Mouse (Mus musculus) thymus, postnatal 25 days (tissue): ENCODE results near the gene Olfr571.

ENCODE experiments used
- DNase-seq: peaks from one replicate; pipeline ENCODE4 v3.0.0; 2022

Gene Olfr571

GRCm38 (mm10) chr7:102917032-102917875, at the start of gene Olfr571:
Olfr571 (minus strand) TSS chr7:102917536.
- DNase-seq: no peak

- DNase-seq: no peak
These were observed 45.0 kb upstream of the Olfr571 start, which contains the start of gene Olfr576 for GRCm38 (mm10) chr7:102962360-102962759. Olfr576 (plus strand) TSS chr7:102962660.

GRCm38 (mm10) chr7:102958593-102958992, 41.3 kb upstream of the Olfr571 start, which contains the start of gene Olfr575:
Olfr575 (minus strand) TSS chr7:102958775.
- DNase-seq: no peak

DNA sequence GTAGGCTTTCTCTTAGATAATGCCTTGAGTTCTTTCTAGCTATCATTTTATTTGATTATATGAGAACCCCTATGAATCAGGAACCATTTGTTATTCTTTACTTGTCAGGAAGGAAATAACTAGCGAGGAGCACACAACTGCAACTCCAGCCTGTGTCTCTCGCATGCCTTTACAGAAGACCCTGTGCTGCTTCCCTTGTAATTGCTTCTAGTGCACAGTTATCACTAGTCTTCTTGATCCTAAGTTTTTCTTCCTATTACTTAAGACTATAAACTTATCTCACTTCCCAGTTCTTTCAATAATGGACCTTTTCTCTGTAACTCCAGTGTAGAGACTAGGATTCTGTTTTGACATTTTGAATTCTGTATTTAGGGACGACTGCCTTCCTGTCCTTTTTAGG, 40.8 kb upstream of the Olfr571 start:
- no peak for DNase-seq

- DNase-seq: no peak
These were observed 33.4 kb upstream of the Olfr571 start for GRCm38 (mm10) chr7:102950732-102951131.

DNA sequence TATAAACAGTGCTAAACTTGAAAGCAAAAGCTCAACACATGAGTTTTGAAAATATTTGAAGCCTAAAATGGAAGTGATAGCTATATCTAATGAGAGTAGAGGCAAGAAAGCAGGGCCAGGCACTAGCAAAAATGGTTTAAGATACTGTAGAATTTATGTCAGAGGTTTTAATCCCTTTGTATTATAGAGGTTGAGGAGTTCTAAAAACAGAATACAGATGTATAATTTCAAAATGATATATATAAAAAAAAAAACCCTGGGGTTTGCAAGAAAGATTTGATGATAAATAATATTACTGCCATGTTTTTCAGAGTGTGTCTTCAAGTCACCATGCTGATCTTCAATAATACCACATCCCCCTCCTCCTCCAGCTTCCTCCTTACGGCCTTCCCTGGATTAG, 30.8 kb upstream of the Olfr571 start, which contains the start of gene Olfr574:
Olfr574 (plus strand) TSS at position 301 of the 400 bp plus-strand sequence.
- DNase-seq: no peak

DNA sequence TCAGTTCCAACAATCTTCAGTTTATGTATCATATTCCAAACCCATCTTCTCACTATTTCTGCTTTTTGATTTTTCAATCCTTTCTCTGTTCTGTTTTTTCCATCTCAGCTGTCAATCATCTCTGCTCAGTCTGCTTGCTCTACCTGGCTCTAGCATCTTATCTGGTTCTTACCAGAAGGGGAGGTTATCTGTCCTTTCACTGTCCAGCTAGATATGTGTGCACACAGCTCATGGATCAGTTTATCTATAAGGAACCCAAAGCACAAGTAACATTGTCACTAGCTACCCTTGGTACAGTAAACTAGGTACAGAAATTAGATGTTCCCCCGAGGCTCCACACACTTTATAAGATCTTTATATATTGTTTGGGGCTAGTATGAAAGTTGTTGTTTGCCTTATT, 26.1 kb upstream of the Olfr571 start:
- DNase-seq: no peak

DNA sequence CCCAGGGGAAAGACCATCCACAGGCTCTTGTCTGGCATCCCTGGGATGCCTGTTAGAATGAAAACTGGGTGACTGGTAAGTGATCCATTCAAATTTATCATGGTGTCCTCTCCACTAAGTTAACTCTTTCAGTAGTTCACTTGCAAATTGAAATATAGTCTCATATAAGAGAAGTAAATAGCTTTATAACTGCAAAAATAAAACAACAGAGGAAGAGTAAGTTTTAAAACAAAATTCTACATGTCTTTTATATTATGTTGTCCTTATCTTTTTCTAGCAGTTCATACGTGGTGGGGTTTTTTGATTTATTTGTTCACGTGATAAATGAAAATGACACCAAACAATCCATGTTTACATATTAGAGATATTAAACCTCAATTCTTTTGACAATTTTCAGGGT, 25.1 kb upstream of the Olfr571 start, which contains the start of gene Olfr573-ps1:
Olfr573-ps1 (minus strand) TSS at position 101 of the 400 bp plus-strand sequence.
- DNase-seq: no peak

DNA sequence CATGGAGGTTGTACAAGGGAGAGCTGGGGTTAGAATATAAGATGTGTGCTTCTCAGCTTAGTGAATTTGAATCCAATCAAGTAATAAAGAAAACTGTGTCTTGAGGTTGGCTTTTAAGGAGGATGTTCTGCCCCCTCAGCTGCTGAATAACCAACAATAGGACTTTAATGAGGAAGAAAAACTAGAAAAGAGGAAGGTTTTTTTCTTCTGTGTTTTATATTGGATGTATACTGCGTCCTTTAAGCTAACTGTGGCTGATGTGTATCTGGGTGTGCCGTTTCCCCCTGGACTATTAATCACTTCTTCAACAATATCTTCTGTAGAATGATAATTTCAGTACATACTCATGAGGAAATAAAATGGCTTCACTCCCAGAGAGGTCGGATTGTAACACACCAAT, 9.8 kb upstream of the Olfr571 start:
- no peak for DNase-seq

- DNase-seq: no peak
These were observed 6.8 kb upstream of the Olfr571 start, which contains the start of gene Olfr572 for GRCm38 (mm10) chr7:102924109-102924508. Olfr572 (plus strand) TSS chr7:102924409.

- no peak for DNase-seq
These were observed 2.3 kb upstream of the Olfr571 start for GRCm38 (mm10) chr7:102919632-102920031.

DNA sequence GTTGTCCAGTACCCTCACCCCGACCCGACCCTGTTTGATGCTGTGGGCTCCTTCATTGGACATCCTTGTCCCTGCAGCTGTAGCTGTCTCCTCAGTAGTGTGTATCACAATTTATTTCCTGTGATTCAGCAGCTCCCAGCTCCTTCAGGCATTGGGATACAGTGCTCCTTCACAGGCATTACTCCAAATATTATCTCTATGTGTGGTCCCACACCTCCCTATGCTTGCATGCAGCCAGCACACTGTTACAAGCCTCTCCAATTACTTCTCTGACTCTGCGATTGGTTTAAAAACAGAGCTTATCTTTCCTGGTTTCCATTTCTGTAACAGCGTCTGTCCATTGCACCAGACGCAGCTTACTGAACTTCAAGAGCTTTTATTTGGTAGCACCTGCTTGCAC, 931 bp downstream of the Olfr571 start:
- DNase-seq: no peak

GRCm38 (mm10) chr7:102915261-102915660, 2.1 kb downstream of the Olfr571 start:
- no peak for DNase-seq

DNA sequence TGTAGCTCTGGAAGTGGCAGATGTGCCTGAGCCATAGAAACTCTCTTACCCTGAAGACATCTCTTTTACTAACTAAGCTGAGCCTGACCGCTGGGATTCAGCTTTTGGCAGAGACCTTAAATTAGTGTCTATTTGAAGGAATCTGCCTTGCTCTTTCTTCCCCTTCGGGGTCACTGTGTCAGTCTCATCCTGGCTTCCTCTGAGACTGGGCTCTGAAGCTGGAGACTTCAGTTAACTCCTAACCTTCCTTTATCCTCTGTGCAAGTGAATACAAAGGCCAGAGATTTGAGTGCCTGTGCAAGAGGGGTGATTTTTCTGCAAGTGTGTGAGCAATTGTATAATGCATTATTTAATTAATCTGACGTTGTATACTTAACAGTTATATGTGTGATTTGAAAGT, 26.6 kb downstream of the Olfr571 start, which contains the start of gene Olfr569:
Olfr569 (minus strand) TSS at position 101 of the 400 bp plus-strand sequence.
- DNase-seq: no peak

DNA sequence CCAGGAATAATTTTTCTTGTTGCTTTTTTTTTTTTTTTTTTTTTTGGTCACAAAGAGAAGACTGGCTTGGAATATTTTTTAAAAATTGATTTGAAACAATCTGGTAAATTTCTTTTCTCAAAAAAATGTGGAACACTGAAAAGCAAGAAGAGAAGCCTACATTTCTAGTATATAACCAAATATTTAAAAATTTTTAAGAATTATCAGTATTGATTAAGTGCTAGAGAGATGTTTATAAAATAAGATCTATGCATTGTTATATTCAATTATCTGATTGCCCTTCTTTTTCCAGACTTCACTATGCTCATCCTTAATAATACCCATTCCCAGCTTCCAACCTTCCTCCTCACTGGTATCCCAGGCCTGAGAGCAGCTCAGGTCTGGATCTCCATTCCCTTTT, 40.5 kb downstream of the Olfr571 start, which contains the start of gene Olfr568:
Olfr568 (plus strand) TSS at position 301 of the 400 bp plus-strand sequence.
- DNase-seq: no peak

DNA sequence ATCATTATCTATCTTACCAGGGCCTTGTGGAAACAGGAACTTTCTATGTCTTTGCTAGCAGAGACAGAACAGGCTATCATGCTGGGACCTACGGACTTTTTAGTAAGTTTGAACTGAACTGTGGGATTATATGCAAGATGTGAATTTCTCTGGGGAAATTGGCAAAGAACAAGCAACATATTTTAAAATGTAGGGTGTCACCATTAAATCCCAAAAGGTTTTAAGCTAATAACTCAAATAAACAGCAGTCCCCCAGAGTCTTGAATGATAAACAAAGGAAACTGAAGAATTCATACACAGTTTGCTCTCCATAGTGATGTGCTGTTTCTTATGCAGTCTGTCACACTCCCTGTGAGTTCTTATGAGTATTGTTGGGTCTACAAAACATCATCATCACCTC, 58.7 kb downstream of the Olfr571 start, which contains the start of gene Olfr566:
Olfr566 (minus strand) TSS at position 101 of the 400 bp plus-strand sequence.
- no peak for DNase-seq

- no peak for DNase-seq
These were observed 61.5 kb downstream of the Olfr571 start for GRCm38 (mm10) chr7:102855807-102856206.
